Mouse (Mus musculus) T-helper 2 cell (primary cell): ENCODE results near the gene Prss36.
"Not testable (repeated sequence)": the region's sequence is repeated elsewhere in the genome, so short reads cannot be mapped to it uniquely, and the experiment has no call there.

Source experiments
- in situ Hi-C: fragments of 300-600 bp; cut with MboI, MseI; formaldehyde crosslinking; loops from one replicate; pipeline ENCODE4 v1.15.1; 2025; ENCODE audit warnings: high pct_unique_total_duplicates

Prss36 gene

DNA sequence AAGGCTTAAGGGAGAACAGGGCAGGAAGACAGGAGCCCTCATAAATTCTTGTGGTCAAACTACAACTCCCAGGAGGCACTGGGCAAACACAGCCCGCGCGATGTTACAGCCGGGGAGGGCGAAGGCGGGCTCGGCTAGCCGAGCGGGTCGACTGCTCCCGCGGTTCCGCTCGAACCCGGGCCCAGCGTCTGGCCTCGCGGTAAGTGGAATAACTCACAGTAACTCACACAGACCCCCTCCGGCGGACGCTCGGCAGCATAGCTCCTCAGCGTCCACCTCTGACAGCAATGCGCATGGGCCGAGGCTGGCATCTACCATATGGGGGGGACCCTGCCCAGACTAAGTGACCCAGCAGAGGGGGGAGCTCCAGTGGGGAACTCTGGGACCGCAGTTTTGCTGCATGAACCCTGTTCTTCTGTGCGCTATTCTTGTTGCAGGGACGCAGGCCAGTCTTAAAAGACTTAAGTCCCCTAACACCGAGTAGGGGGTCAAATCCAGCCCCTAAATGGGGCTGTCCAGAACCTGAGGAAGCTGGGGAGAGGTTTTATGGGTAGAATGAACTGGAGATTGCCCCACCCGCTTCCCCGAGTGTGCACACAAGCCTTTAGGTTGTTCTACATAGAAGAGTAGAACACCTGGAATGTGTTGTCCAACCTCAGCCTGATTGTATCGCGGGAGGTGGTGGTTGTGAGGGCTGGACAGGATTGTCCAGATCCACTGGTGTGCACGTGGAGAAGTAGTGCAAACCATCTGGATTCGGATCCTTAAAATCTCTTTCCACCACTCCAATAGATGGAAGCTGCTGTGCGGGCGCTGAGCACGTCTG, 42.3 kb downstream of the Prss36 start, which contains the start of gene Bckdk:
Gene Bckdk (plus strand): TSS at position 112 of the 826 bp plus-strand sequence.
- in situ Hi-C loops, result no loop called here

DNA sequence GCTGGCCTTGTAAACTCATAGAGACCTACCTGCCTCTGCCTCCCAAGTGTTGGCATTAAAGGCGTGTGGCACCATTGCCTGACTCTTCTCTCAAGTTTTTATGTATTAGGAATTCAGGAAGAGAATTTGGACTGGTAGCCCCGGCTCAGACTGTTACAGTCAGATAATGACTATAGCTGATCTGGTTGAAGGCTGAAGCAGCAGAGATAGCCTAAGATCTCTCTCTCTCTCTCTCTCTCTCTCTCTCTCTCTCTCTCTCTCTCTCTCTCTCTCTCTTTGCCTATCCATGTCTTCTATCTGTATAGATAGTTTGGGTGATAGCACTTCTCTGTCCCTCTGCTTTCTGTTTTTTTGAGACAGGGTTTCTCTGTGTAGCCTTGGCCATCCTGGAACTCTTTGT, 44.8 kb downstream of the Prss36 start:
- in situ Hi-C loops, result no loop called here

DNA sequence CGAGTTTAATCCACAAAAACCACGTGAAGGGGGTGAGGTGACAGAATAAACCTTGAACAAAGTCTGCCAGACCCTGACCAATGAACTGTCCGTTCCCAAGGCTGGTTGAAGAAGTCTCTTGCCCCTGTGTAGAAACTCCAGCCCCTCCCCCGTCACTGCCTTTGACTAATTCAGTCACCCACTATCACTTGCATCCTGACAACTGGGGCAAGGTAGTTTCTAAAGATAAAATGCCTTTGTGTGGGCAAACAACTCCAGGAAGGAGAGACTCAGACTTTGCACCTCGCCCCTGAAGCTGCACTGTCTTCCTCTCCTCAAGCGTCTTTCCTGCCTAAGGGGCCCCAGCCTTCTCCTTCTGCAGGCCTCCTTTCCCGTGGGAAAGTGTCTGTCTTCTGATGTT, 46.5 kb downstream of the Prss36 start:
- in situ Hi-C loops, result no loop called here

DNA sequence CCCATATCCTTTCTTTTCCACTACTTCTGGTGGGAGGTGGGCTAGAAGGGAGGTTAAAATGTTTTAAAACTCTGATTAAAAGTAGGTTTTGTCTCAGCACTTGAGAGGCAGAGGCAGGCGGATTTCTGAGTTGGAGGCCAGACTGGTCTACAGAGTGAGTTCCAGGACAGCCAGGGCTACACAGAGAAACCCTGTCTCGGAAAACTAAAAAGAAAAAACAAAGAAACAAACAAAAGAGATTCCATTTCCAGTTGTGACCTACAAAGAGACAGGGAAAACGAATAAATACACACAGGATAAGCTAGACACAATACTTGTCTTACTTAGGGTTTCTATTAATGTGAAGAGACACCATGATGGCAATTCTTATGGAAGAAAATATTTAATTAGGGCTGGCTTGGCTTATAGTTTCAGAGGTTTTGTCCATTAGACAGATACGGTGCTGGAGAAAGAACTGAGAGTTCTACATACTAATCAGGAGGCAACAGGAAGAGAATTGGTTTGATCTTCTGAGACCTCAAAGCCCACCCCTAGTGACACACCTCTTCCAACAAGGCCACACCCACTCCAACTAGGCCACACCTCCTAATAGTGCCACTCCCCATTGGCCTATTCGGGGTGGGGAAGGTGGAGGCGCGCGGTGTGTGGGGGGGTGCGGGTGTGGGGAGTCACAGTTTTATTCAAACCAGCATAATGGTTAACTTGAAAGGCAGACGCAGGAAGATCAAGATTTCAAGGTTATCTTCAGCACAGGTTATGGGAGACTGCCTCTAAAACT, 48.2 kb downstream of the Prss36 start:
- in situ Hi-C loops, result no loop called here

DNA sequence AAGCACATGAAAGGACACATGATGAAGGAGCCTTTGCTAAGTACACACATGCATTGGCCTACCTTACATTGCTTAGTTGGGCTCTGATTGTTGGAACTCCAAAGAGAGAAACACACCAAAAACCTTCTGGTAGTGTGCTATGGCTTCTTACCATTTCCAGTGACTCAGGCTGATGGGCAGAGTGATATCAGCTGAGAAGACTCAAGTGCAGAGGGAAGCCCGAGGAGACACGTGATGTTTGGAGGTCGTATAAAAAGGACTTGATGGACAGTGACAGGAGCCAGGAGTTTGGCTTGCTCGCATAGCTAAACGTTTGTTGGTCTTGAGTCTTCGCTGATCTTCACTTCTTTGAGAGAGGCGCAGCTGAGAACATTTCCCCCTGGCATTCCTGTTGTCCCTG, 49.0 kb downstream of the Prss36 start:
- in situ Hi-C loops, result no loop called here

DNA sequence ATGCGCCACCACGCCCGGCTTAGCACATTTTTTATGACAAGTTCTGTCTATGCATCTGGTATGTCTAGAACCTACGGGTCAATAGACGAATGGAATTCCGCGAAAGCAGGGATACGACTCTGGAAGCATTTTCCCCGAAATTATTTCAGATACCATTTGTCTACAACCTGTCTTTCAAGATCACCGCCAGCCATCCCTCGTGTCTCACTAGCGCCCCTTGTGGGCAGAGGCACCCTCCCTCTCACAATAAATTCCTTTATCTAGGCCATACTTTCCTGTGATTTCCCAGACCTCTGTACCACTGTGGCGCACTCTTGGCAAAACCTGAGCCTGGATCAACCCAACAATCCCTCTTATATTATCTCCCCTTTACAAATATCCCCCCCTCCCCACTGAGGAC, 50.1 kb downstream of the Prss36 start:
- in situ Hi-C loops, result no loop called here

DNA sequence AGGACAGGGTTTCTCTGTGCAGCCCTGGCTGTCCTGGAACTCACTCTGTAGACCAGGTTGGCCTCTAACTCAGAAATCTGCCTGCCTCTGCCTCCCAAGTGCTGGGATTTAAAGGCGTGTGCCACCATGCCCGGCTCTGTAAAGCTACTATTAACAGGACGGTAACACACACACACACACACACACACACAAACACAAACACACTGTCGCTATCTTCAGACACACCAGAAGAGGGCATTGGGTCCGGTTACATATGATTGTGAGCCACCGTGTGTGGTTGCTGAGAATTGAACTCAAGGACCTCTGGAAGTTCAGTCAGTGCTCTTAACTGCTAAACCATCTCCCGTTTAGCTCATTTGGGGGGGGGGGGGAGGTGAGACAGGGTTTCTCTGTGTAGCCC, 50.6 kb downstream of the Prss36 start:
- in situ Hi-C loops, result not testable (repeated sequence)

DNA sequence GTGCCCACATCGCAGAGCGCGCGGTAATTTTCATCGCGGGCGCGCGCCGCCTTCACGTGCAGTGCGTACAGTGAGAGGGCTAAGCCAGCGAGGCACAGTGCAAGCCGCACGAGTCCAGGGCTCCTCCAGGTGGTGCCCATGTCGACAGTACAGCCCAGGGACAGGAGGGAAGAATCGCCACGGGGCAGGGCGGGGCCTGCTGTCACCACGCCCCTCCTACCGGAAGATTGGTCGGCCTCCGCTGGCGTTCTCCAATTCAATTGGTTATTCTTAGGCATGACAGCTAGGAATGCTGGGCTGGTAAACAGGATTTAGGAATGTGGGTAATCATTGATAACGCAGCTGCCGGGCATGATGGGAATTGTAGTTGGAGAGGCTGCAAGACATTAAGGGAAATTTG, 51.1 kb downstream of the Prss36 start, which contains the start of the genes Gm21974 and Vkorc1:
Gene Gm21974 (minus strand): TSS at position 13 of the 400 bp plus-strand sequence.
Gene Vkorc1 (minus strand): TSS at position 176 of the 400 bp plus-strand sequence.
- in situ Hi-C loops, result no loop called here

DNA sequence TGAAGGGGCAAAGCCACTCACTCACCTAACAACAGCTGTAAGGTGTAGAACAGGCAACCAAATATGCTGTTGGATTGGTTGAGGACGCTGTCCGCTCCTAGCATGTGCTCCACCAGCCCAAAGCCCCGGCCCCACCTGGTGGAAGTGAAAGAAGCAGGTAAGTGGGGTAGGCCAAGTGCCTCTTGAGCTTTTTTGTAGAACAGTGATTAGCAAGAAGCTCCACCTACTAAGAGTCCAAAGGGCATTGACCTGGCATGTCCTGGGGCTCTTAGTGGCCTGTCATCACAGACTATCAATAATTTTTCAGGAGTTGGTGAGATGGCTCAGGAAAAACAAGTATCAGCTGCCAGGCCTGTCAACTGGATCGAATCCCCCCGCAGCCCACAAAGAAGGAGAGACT, 52.0 kb downstream of the Prss36 start:
- in situ Hi-C loops, result no loop called here

DNA sequence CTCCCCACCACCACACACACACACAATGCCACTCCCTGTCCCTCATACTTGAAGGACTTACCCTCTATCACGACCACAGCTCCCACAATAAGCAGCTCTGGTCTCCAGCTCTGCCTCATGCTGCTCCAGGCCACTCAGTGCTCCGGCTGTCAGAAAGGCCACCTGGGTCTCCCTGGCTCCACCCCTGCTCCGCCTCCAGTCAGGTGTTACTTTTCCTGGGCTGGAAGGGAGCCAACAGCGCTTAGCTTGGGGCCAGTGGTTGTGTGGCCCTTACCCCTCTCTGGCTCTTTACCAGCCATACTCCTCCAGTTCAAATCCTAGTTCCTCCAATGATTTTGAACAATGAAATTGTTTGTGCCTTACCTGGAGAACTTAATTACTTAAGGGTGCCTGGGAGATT, 55.7 kb downstream of the Prss36 start, which contains the start of gene Prss53:
Gene Prss53 (minus strand): TSS at position 173 of the 400 bp plus-strand sequence.
- in situ Hi-C loops, result no loop called here

DNA sequence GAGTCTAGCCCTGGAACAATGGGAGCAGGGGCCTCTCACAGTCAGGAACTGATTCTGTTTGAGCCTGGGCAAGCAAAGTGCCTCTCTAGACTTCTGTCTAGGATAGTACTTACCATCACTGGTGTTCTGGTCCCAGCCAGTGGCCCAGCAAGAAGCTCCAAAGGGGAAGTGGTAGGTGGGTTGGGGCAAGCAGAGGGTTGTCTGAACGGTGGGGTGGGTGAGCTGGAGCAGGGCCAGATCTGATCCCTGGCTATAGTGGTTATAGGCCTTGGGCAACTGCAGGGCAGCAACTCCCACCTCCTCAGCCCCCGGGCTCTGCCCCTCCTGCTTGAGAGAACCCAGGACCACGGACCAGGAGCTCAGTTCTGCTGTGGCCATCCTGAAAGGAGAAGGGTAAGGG, 57.7 kb downstream of the Prss36 start:
- in situ Hi-C loops, result no loop called here

DNA sequence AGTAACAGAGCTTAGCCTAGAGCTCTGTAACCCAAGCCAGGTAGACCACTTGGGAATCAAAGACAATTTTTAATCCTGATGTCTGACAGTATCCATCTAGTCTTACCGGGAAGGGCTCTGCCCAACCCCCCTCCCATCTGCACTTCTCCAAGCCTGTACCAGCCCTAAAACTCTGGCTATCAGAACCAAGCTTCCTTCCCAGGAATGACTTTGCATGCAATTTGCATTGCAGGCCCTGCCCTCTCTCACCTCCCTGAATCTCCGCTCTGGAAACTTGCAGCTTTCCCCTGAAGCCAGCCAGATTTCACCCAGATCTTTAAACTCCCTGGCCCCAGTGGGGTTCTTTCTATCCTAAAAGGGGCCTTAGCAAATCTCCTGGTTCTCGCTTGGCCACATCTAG, 58.7 kb downstream of the Prss36 start:
- in situ Hi-C loops, result no loop called here

DNA sequence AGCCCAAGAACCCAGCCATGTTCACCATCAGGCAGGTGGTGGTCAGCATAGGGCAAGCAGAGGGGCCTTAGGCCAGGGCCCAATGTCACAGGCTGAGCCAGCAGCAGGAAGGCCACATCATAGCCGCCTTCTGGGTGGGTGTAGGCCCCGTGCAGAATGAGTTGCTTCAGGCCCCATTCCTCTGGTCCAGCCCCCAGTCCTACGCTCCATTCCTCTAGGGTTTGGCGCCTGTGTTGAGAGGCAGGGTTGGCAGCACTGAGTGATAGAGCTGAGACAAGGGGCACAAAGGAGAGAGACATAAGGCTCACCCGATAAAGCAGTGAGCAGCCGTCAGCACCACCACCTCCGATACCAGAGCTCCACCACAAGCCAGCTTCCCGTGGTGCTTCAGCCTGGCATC, 59.3 kb downstream of the Prss36 start:
- in situ Hi-C loops, result no loop called here

DNA sequence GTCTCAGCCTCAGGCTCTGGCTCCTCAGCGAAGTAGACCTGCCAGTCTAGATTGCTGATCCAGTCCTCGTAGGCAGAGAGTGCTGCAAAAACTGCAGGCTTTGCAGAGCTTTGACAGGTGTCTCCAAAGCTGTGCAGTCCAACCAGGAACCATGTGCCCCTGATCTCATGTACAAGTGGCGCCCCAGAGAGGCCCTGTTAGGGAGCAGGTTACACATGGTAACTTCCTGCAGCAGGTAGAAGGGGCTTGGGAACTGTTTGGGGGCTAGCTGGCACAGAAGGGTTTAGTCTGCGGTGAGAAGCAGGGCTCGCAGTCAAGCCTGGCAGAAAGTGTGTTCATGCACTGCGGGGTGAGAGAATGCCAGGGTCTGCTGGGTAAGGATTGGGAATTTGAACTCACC, 60.0 kb downstream of the Prss36 start:
- in situ Hi-C loops, result no loop called here

DNA sequence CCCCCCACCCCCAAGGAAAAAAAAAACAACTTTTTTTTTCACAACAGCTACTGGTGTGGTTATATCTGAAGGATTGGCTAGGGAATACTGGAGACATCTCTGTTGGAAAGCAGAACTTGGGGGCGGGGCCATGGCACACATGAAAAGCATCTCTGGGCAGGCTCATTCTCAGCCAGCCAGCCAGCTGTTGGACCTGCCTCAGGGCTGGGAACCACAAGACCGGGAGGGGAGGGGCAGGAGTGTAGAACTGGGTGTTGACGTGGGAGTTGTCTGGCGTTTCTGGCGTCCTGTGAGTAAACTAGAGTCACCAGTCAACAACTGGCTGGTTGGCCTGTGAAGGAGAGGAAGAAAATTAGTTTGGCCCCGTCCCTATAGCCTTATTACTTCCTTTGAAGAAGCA, 60.6 kb downstream of the Prss36 start:
- in situ Hi-C loops, result no loop called here
